Mouse (Mus musculus): ENCODE measurements around the gene Aff3.
"Not testable (repeated sequence)": the region's sequence is repeated elsewhere in the genome, so short reads cannot be mapped to it uniquely, and the experiment has no call there.

The Aff3 gene

GRCm38 (mm10) chr1:38439751-38440470 is 224.8 kb downstream of the Aff3 start:
- DNase-seq (ENCODE audit: low spot score in 2 of 2) = no peak

- no peak for DNase-seq (ENCODE audit: low spot score in 2 of 2)
These were observed 226.3 kb downstream of the Aff3 start for GRCm38 (mm10) chr1:38438447-38438846.

GRCm38 (mm10) chr1:38437671-38438070 is 227.1 kb downstream of the Aff3 start:
- DNase-seq (ENCODE audit: low spot score in 2 of 2) = peak; percentile 37 to 38

GRCm38 (mm10) chr1:38436471-38437340 is 228.0 kb downstream of the Aff3 start:
- peak; percentile 3 to 5 for DNase-seq (ENCODE audit: low spot score in 2 of 2)

GRCm38 (mm10) chr1:38430311-38430710 is 234.4 kb downstream of the Aff3 start:
- not testable (repeated sequence) for DNase-seq (ENCODE audit: low spot score in 2 of 2)

GRCm38 (mm10) chr1:38428708-38429683 is 235.8 kb downstream of the Aff3 start:
- DNase-seq (ENCODE audit: low spot score in 2 of 2) = no peak

- DNase-seq (ENCODE audit: low spot score in 2 of 2) = no peak
These were observed 241.8 kb downstream of the Aff3 start for GRCm38 (mm10) chr1:38422921-38423320.

GRCm38 (mm10) chr1:38419331-38419730 is 245.4 kb downstream of the Aff3 start:
- no peak for DNase-seq (ENCODE audit: low spot score in 2 of 2)

GRCm38 (mm10) chr1:38418181-38419032 is 246.3 kb downstream of the Aff3 start:
- no peak for DNase-seq (ENCODE audit: low spot score in 2 of 2)

GRCm38 (mm10) chr1:38417196-38417595 is 247.6 kb downstream of the Aff3 start:
- no peak for DNase-seq (ENCODE audit: low spot score in 2 of 2)

- DNase-seq (ENCODE audit: low spot score in 2 of 2) = no peak
These were observed 249.2 kb downstream of the Aff3 start for GRCm38 (mm10) chr1:38415511-38415910.

GRCm38 (mm10) chr1:38411106-38411505 is 253.6 kb downstream of the Aff3 start:
- no peak for DNase-seq (ENCODE audit: low spot score in 2 of 2)

- DNase-seq (ENCODE audit: low spot score in 2 of 2) = no peak
These were observed 254.3 kb downstream of the Aff3 start for GRCm38 (mm10) chr1:38410457-38410856.

- no peak for DNase-seq (ENCODE audit: low spot score in 2 of 2)
These were observed 256.5 kb downstream of the Aff3 start for GRCm38 (mm10) chr1:38408241-38408640.

GRCm38 (mm10) chr1:38403781-38404180 is 261.0 kb downstream of the Aff3 start:
- DNase-seq (ENCODE audit: low spot score in 2 of 2) = no peak

- no peak for DNase-seq (ENCODE audit: low spot score in 2 of 2)
These were observed 262.9 kb downstream of the Aff3 start for GRCm38 (mm10) chr1:38401856-38402255.

- no peak for DNase-seq (ENCODE audit: low spot score in 2 of 2)
These were observed 265.5 kb downstream of the Aff3 start for GRCm38 (mm10) chr1:38399269-38399668.

GRCm38 (mm10) chr1:38398566-38398965 is 266.2 kb downstream of the Aff3 start:
- no peak for DNase-seq (ENCODE audit: low spot score in 2 of 2)

GRCm38 (mm10) chr1:38395194-38395681 is 269.5 kb downstream of the Aff3 start:
- no peak for DNase-seq (ENCODE audit: low spot score in 2 of 2)

GRCm38 (mm10) chr1:38394493-38394892 is 270.3 kb downstream of the Aff3 start:
- DNase-seq (ENCODE audit: low spot score in 2 of 2) = no peak

- no peak for DNase-seq (ENCODE audit: low spot score in 2 of 2)
These were observed 271.2 kb downstream of the Aff3 start for GRCm38 (mm10) chr1:38393516-38393915.
